In genomic region chr14:60409702-60410491, GRCm38 (mm10) we compare ENCODE assay signal across 9 mouse cellular contexts. TPM values are rescaled to one million over a fixed set of nuclear protein-coding genes. Genes with fewer than 3 reads are reported as not detected.
A peak's percentile ranks its signal among the peaks of the same experiment; 100 is the strongest.
DNase-seq lines count a peak whose midpoint lies in the region; ATAC-seq and TF ChIP-seq lines count a peak whose summit lies in the region.
"Had no signal": no experiment of that assay in that cellular context is flagged by ENCODE, and none has a peak within 500 bp of the region (broad histone marks: within the 10 kb centered on the region; RNA-seq: fewer than 3 reads in every experiment).

No protein-coding gene starts in this region.

- DNase-seq in lung, embryonic 14.5 days, result peak; percentile 42
- no peak for DNase-seq in lung, postnatal 36 days
- peak; percentile 37 for DNase-seq in embryo, embryonic 9.5 days (ENCODE audit: extremely low spot score)
- peak; percentile 68 for DNase-seq in retina, embryonic 14.5 days (ENCODE audit: low spot score)
- DNase-seq in lung, adult 18-20 months, result no peak
- no peak for DNase-seq in ovary, adult 18-20 months (ENCODE audit: low spot score)
- no peak for DNase-seq in adrenal gland, postnatal 25 days

- H3K4me3 ChIP-seq in lung, embryonic 14.5 days (ENCODE audit: low read depth, low read length), result no peak overlapping the region
- no peak overlapping the region for H3K4me3 ChIP-seq in intestine, postnatal 0 days (ENCODE audit: low read depth, low read length)

- peak overlapping the region; percentile 39 for H3K4me2 ChIP-seq in lung, embryonic 14.5 days
- H3K4me2 ChIP-seq in intestine, postnatal 0 days (replicated peaks; ENCODE audit: low read depth), result no peak overlapping the region; the same call in 1 of the 2 replicates

- ATAC-seq in lung, embryonic 14.5 days (ENCODE audit: insufficient read depth), result peak; percentile 50
- ATAC-seq in intestine, postnatal 0 days, result peak; percentile 41; the same call in 1 of the 2 replicates

- no peaks in the 10 kb centered on the region for H3K27me3 ChIP-seq in lung, embryonic 14.5 days (ENCODE audit: insufficient read depth, low read length)
- H3K27me3 ChIP-seq in intestine, postnatal 0 days (replicated peaks; ENCODE audit: control insufficient read depth, insufficient read depth, low read length), result no peaks in the 10 kb centered on the region

- no peak for TF ChIP-seq CTCF in lung, embryonic 14.5 days (IDR thresholded peaks at IDR 0.05; ENCODE audit: low read depth)
- no peak for TF ChIP-seq CTCF in intestine, postnatal 0 days (IDR thresholded peaks at IDR 0.05; ENCODE audit: low read depth)

- H3K9me3 ChIP-seq in lung, embryonic 14.5 days (ENCODE audit: low read depth, low read length), result no peaks in the 10 kb centered on the region
- H3K9me3 ChIP-seq in intestine, postnatal 0 days (ENCODE audit: control insufficient read depth), result no peaks in the 10 kb centered on the region

- peaks cover 13% of the 10 kb centered on the region for H3K4me1 ChIP-seq in lung, embryonic 14.5 days (ENCODE audit: insufficient read depth)
- 0 out of 2 replicates have a peak, but pooled peaks cover 4% of the 10 kb centered on the region for H3K4me1 ChIP-seq in intestine, postnatal 0 days (replicated peaks; ENCODE audit: control insufficient read depth, insufficient read depth, low read length)

- no peak overlapping the region for H3K27ac ChIP-seq in lung, embryonic 14.5 days (ENCODE audit: low read depth)
- H3K27ac ChIP-seq in intestine, postnatal 0 days (ENCODE audit: low read depth, low read length), result no peak overlapping the region

- WGBS in lung, embryonic 14.5 days, result 13% methylated on average over 12 of the region's 12 CpGs
- WGBS in intestine, postnatal 0 days, result 20% methylated on average over 12 of the region's 12 CpGs

- no peaks in the 10 kb centered on the region for H3K36me3 ChIP-seq in lung, embryonic 14.5 days (ENCODE audit: insufficient read depth)
- no peaks in the 10 kb centered on the region for H3K36me3 ChIP-seq in intestine, postnatal 0 days (ENCODE audit: control insufficient read depth, insufficient read depth)

- H3K9ac ChIP-seq in lung, embryonic 14.5 days, result no peak overlapping the region
- H3K9ac ChIP-seq in intestine, postnatal 0 days (ENCODE audit: low read depth, low read length), result no peak overlapping the region

RNA-seq across cellular contexts. Expression of gene Amer2, which starts 36.8 kb away (rescaled TPM):
- polyA plus RNA-seq in lung, embryonic 14.5 days (2014; fragmentation: Nextera tagmentation; extraction: Ambion mirVana), result 1.3 and 2.0 TPM in 2 replicates
- 0.33 and 0.40 TPM in 2 replicates for polyA plus RNA-seq in intestine, postnatal 0 days (2015; fragmentation: Nextera tagmentation; extraction: Ambion mirVana)
- total RNA-seq in adrenal gland, postnatal 25 days (2021), result 3.1 and 3.7 TPM in 2 replicates
- polyA plus RNA-seq: small intestine, adult 2 months had no signal

Comparison
In these comparisons a context has a peak if more than half of its experiments do, and no peak if none do; other contexts are left out.
1. DNase-seq: peak in lung, embryonic 14.5 days (single experiment), embryo, embryonic 9.5 days (single experiment) and retina, embryonic 14.5 days (single experiment); none in lung, postnatal 36 days (single experiment), lung, adult 18-20 months (0 of 2), ovary, adult 18-20 months (single experiment) and adrenal gland, postnatal 25 days (single experiment).